Mouse (Mus musculus): ENCODE measurements at regions not wholly inside any gene's neighbourhood (a gene's known extent, or its start where the extent isn't known, plus 50 kb on each side); places are given as distances from the start of the nearest gene placed in this dataset.

- no peak overlapping the region for H3K27ac ChIP-seq (ENCODE audit: insufficient read depth, low read depth)
Measured at GRCm38 (mm10) chr9:116428475-116428874, 253.3 kb upstream of the Tgfbr2 start.

GRCm38 (mm10) chr9:116427278-116427677 is 252.1 kb upstream of the Tgfbr2 start:
- Histone ChIP-seq H3K79me2 (replicated peaks; ENCODE audit: control insufficient read depth, extremely low read depth, insufficient read depth, poor library complexity, severe bottlenecking) (no peaks in the 10 kb centered on the region), H3K27ac (ENCODE audit: insufficient read depth, low read depth) (no peak overlapping the region), H3K27me3 (replicated peaks) (peaks cover 2% of the 10 kb centered on the region), H3K9me3 (replicated peaks; ENCODE audit: low read length) (no peaks in the 10 kb centered on the region), H3K36me3 (replicated peaks in 1 of 2; ENCODE audit: control insufficient read depth in 1 of 2, insufficient read depth in 1 of 2, low read length in 1 of 2) (no peaks in the 10 kb centered on the region), H3K4me1 (ENCODE audit: control insufficient read depth in 1 of 2, insufficient read depth in 2 of 2) (no peaks in the 10 kb centered on the region), H3K9ac (ENCODE audit: insufficient read depth, low read depth) (no peak overlapping the region), H3K4me3 (replicated peaks in 1 of 3; ENCODE audit: low read depth in 2 of 3, low read length in 2 of 3, poor library complexity in 1 of 3) (no peak overlapping the region), H3K4me2 (ENCODE audit: insufficient read depth, low read depth, poor library complexity, severe bottlenecking) (no peak overlapping the region)
- DNase-seq (ENCODE audit: extremely low read depth), result no peak
- TF ChIP-seq POLR2A (IDR thresholded peaks at IDR 0.05; ENCODE audit: low read depth, low read length) (no peak), CTCF (conservative IDR thresholded peaks at IDR 0.05 in 1 of 2, IDR thresholded peaks at IDR 0.05 in 1 of 2; ENCODE audit: low read depth in 2 of 2, low read length in 2 of 2) (no peak), MXI1 (IDR thresholded peaks at IDR 0.05; ENCODE audit: low read depth, low read length) (no peak), ZNF384 (IDR thresholded peaks at IDR 0.05; ENCODE audit: low read depth, low read length) (no peak), ZKSCAN1 (IDR thresholded peaks at IDR 0.05; ENCODE audit: borderline replicate concordance, low read depth, low read length) (no peak), MAFK (IDR thresholded peaks at IDR 0.05; ENCODE audit: insufficient replicate concordance, low read length) (no peak), TBP (conservative IDR thresholded peaks at IDR 0.05; ENCODE audit: low read depth, low read length) (no peak), JUND (conservative IDR thresholded peaks at IDR 0.05; ENCODE audit: low read depth, low read length) (no peak), KAT2A (IDR thresholded peaks at IDR 0.05; ENCODE audit: insufficient replicate concordance, low read length) (no peak), HCFC1 (IDR thresholded peaks at IDR 0.05; ENCODE audit: low read depth, low read length) (no peak), EP300 (IDR thresholded peaks at IDR 0.05; ENCODE audit: low read length) (no peak), MAZ (IDR thresholded peaks at IDR 0.05; ENCODE audit: low read depth, low read length) (no peak), NRF1 (IDR thresholded peaks at IDR 0.05; ENCODE audit: low read depth, low read length) (no peak), USF2 (conservative IDR thresholded peaks at IDR 0.05; ENCODE audit: low read depth, low read length) (no peak)
- in situ Hi-C loops (cut with MboI; ENCODE audit: low pct_ligation_motif_present, low pct_unique_long_range_greater_than_20kb, low sequenced_read_pairs) (loop anchor here (10.0 kb wide), 1 partner anchor 58 kb away; no protein-coding TSS in a partner anchor), dilution Hi-C loops (cut with MboI; ENCODE audit: extremely low pct_ligation_motif_present, extremely low pct_unique_long_range_greater_than_20kb, low sequenced_read_pairs) (no loop called here)

More at GRCm38 (mm10) chr9:116428475-116428874, 253.3 kb upstream of the Tgfbr2 start:
- Histone ChIP-seq H3K9me3 (replicated peaks; ENCODE audit: low read length) (no peaks in the 10 kb centered on the region), H3K4me1 (ENCODE audit: control insufficient read depth in 1 of 2, insufficient read depth in 2 of 2) (no peaks in the 10 kb centered on the region), H3K27me3 (replicated peaks) (peaks cover 2% of the 10 kb centered on the region), H3K79me2 (replicated peaks; ENCODE audit: control insufficient read depth, extremely low read depth, insufficient read depth, poor library complexity, severe bottlenecking) (no peaks in the 10 kb centered on the region), H3K4me3 (replicated peaks in 1 of 3; ENCODE audit: low read depth in 2 of 3, low read length in 2 of 3, poor library complexity in 1 of 3) (no peak overlapping the region), H3K36me3 (replicated peaks in 1 of 2; ENCODE audit: control insufficient read depth in 1 of 2, insufficient read depth in 1 of 2, low read length in 1 of 2) (no peaks in the 10 kb centered on the region), H3K9ac (ENCODE audit: insufficient read depth, low read depth) (no peak overlapping the region), H3K4me2 (ENCODE audit: insufficient read depth, low read depth, poor library complexity, severe bottlenecking) (no peak overlapping the region)
- DNase-seq (ENCODE audit: extremely low read depth), result no peak
- TF ChIP-seq ZC3H11A (IDR thresholded peaks at IDR 0.05; ENCODE audit: low read depth, low read length) (no peak), UBTF (IDR thresholded peaks at IDR 0.05; ENCODE audit: low read depth, low read length) (no peak), ZKSCAN1 (IDR thresholded peaks at IDR 0.05; ENCODE audit: borderline replicate concordance, low read depth, low read length) (no peak), MXI1 (IDR thresholded peaks at IDR 0.05; ENCODE audit: low read depth, low read length) (no peak)
- dilution Hi-C loops (cut with MboI; ENCODE audit: extremely low pct_ligation_motif_present, extremely low pct_unique_long_range_greater_than_20kb, low sequenced_read_pairs), result no loop called here
- in situ Hi-C loops (cut with MboI; ENCODE audit: low pct_ligation_motif_present, low pct_unique_long_range_greater_than_20kb, low sequenced_read_pairs), result loop anchor here (10.0 kb wide), 1 partner anchor 56 kb away; no protein-coding TSS in a partner anchor
